Mouse (Mus musculus): ENCODE results near the gene Crocc2.

- no peak for TF ChIP-seq POLR2A (IDR thresholded peaks at IDR 0.05; ENCODE audit: control insufficient read depth, low read depth, low read length)
- no peak for TF ChIP-seq CTCF (IDR thresholded peaks at IDR 0.05; ENCODE audit: control insufficient read depth, insufficient read depth, insufficient replicate concordance, low read depth, low read length)
Observed at GRCm38 (mm10) chr1:93227976-93228365, 59.4 kb downstream of the Crocc2 start.
